Mouse (Mus musculus) embryonic facial prominence, embryonic 15.5 days (tissue): ENCODE results near the gene Hexb. TPM values are rescaled to one million over a fixed set of nuclear protein-coding genes. Genes with fewer than 3 reads are reported as not detected.
"Not testable (repeated sequence)": the region's sequence is repeated elsewhere in the genome, so short reads cannot be mapped to it uniquely, and the experiment has no call there.

ENCODE experiments used
- ATAC-seq: fragments of 200-750 bp; cut with Nextera tagmentation; 2 replicates; pipeline ENCODE4 v1.8.0; 2017; ENCODE audit warnings: low read depth, moderate TSS enrichment; ENCODE audit not compliant: insufficient number of reproducible peaks, low FRiP score, low TSS enrichment
- H3K27ac ChIP-seq: fragments of 300-500 bp; sonication (generic); replicated peaks from 2 replicates; pipeline ENCODE4 v1.5.1; 2015; ENCODE audit warnings: mild to moderate bottlenecking, inconsistent platforms
- H3K27me3 ChIP-seq: fragments of 300-500 bp; sonication (generic); 2 replicates; pipeline ENCODE4 v1.6.1; 2015; ENCODE audit warnings: inconsistent platforms
- H3K36me3 ChIP-seq: fragments of 300-500 bp; sonication (generic); 2 replicates; pipeline ENCODE4 v1.6.1; 2015; ENCODE audit warnings: mild to moderate bottlenecking, inconsistent platforms
- H3K4me1 ChIP-seq: fragments of 300-500 bp; sonication (generic); 2 replicates; pipeline ENCODE4 v1.6.1; 2015; ENCODE audit warnings: inconsistent platforms
- H3K4me2 ChIP-seq: fragments of 300-500 bp; sonication (generic); replicated peaks from 2 replicates; pipeline ENCODE4 v1.6.1; 2015; ENCODE audit warnings: mild to moderate bottlenecking, inconsistent platforms
- H3K4me3 ChIP-seq: fragments of 300-500 bp; sonication (generic); replicated peaks from 2 replicates; pipeline ENCODE4 v1.5.1; 2015; ENCODE audit warnings: mild to moderate bottlenecking, inconsistent platforms
- H3K9ac ChIP-seq: fragments of 300-500 bp; sonication (generic); 2 replicates; pipeline ENCODE4 v1.6.1; 2015; ENCODE audit warnings: inconsistent platforms
- H3K9me3 ChIP-seq: fragments of 300-500 bp; sonication (generic); replicated peaks from 2 replicates; pipeline ENCODE4 v1.6.1; 2016; ENCODE audit warnings: inconsistent platforms
- WGBS: fragments of 180-500 bp; shearing (Covaris S2); methylation state at CpG from one replicate; pipeline ENCODE4 v1.1.7; 2015; 5-methylcytosine and 5-hydroxymethylcytosine counted together
- polyA plus RNA-seq: library from polyadenylated mRNA; unstranded; fragments of >200 nt; fragmentation: Nextera tagmentation; extraction: Ambion mirVana; gene quantifications from 2 replicates; pipeline ENCODE4 v1.2.1, GENCODE M21; 2015

Hexb gene
- polyA plus RNA-seq, 1 experiment from 2014 or later = 49.6 TPM

- Histone ChIP-seq H3K4me1 (no peaks in the 10 kb centered on the region), H3K9me3 (no peaks in the 10 kb centered on the region), H3K27ac (no peak overlapping the region), H3K27me3 (no peaks in the 10 kb centered on the region), H3K9ac (no peak overlapping the region), H3K4me3 (no peak overlapping the region), H3K36me3 (peaks cover 61% of the 10 kb centered on the region), H3K4me2 (no peak overlapping the region)
- no peak for ATAC-seq
- 75% methylated on average over 6 of the region's 6 CpGs for WGBS
Measured at GRCm38 (mm10) chr13:97180113-97180828, 17.9 kb downstream of the Hexb start.

- Histone ChIP-seq H3K27me3 (no peaks in the 10 kb centered on the region), H3K9ac (no peak overlapping the region), H3K27ac (no peak overlapping the region), H3K4me3 (no peak overlapping the region), H3K4me2 (no peak overlapping the region), H3K4me1 (no peaks in the 10 kb centered on the region), H3K9me3 (no peaks in the 10 kb centered on the region), H3K36me3 (peaks cover 74% of the 10 kb centered on the region)
- ATAC-seq = no peak
- WGBS = 76% methylated on average over 7 of the region's 7 CpGs
Measured at GRCm38 (mm10) chr13:97178943-97179342, 19.2 kb downstream of the Hexb start.

GRCm38 (mm10) chr13:97176731-97177130 is 21.4 kb downstream of the Hexb start:
- peaks cover 83% of the 10 kb centered on the region for H3K36me3 ChIP-seq
- H3K4me2 ChIP-seq = no peak overlapping the region
- H3K9me3 ChIP-seq = no peaks in the 10 kb centered on the region
- H3K9ac ChIP-seq = no peak overlapping the region
- H3K4me3 ChIP-seq = no peak overlapping the region
- H3K27me3 ChIP-seq = no peaks in the 10 kb centered on the region
- no peak overlapping the region for H3K27ac ChIP-seq
- WGBS = 86% methylated on average over 5 of the region's 5 CpGs
- no peak for ATAC-seq
- H3K4me1 ChIP-seq = no peaks in the 10 kb centered on the region

- no peak overlapping the region for H3K4me2 ChIP-seq
- H3K27ac ChIP-seq = no peak overlapping the region
- no peak overlapping the region for H3K9ac ChIP-seq
- no peaks in the 10 kb centered on the region for H3K9me3 ChIP-seq
- 87% methylated on average over 10 of the region's 10 CpGs for WGBS
- H3K36me3 ChIP-seq = peaks cover 79% of the 10 kb centered on the region
- ATAC-seq = no peak
- H3K4me3 ChIP-seq = no peak overlapping the region
- no peaks in the 10 kb centered on the region for H3K27me3 ChIP-seq
- H3K4me1 ChIP-seq = no peaks in the 10 kb centered on the region
Measured at GRCm38 (mm10) chr13:97175520-97176264, 22.5 kb downstream of the Hexb start.

- Histone ChIP-seq H3K9ac (no peak overlapping the region), H3K4me1 (no peaks in the 10 kb centered on the region), H3K9me3 (no peaks in the 10 kb centered on the region), H3K36me3 (peaks cover 45% of the 10 kb centered on the region), H3K27me3 (no peaks in the 10 kb centered on the region), H3K4me3 (no peak overlapping the region), H3K4me2 (no peak overlapping the region), H3K27ac (no peak overlapping the region)
- no peak for ATAC-seq
- 61% methylated on average over 4 of the region's 4 CpGs for WGBS
Measured at GRCm38 (mm10) chr13:97145834-97146233, 52.3 kb downstream of the Hexb start.

GRCm38 (mm10) chr13:97142321-97142720 is 55.8 kb downstream of the Hexb start:
- H3K4me2 ChIP-seq = no peak overlapping the region
- ATAC-seq = no peak
- H3K4me3 ChIP-seq = no peak overlapping the region
- peaks cover 23% of the 10 kb centered on the region for H3K36me3 ChIP-seq
- H3K9ac ChIP-seq = no peak overlapping the region
- no peaks in the 10 kb centered on the region for H3K9me3 ChIP-seq
- no peaks in the 10 kb centered on the region for H3K27me3 ChIP-seq
- H3K27ac ChIP-seq = no peak overlapping the region
- WGBS = 72% methylated on average over 7 of the region's 7 CpGs
- H3K4me1 ChIP-seq = no peaks in the 10 kb centered on the region

GRCm38 (mm10) chr13:97138404-97138931 is 59.7 kb downstream of the Hexb start:
- ATAC-seq, H3K4me1 ChIP-seq, H3K9me3 ChIP-seq, H3K27me3 ChIP-seq: not testable (repeated sequence)
- Histone ChIP-seq H3K4me3 (peak overlapping the region; percentile 63), H3K36me3 (peaks cover 19% of the 10 kb centered on the region), H3K4me2 (peak overlapping the region; percentile 48), H3K27ac (peak overlapping the region; percentile 75; the same call in 1 of the 2 replicates), H3K9ac (peak overlapping the region; percentile 57)
- 29% methylated on average over 8 of the region's 8 CpGs for WGBS

- Histone ChIP-seq H3K9me3 (no peaks in the 10 kb centered on the region), H3K27ac (peak within 1 kb of the TSS; percentile 75), H3K27me3 (no peaks in the 10 kb centered on the region), H3K36me3 (peaks cover 16% of the 10 kb centered on the region), H3K4me3 (peak within 1 kb of the TSS; percentile 63), H3K4me2 (peak within 1 kb of the TSS; percentile 57), H3K9ac (peak within 1 kb of the TSS; percentile 57), H3K4me1 (no peaks in the 10 kb centered on the region)
- under 1% methylated on average over 57 of the region's 57 CpGs for WGBS
- ATAC-seq = peak; percentile 93
Measured at GRCm38 (mm10) chr13:97137466-97138400, 60.4 kb downstream of the Hexb start, which contains the start of the genes Gfm2 and Nsa2. Gfm2 (plus strand) TSS chr13:97137937. Nsa2 (minus strand) TSS chr13:97137937.

GRCm38 (mm10) chr13:97130413-97130812 is 67.7 kb downstream of the Hexb start:
- H3K4me2 ChIP-seq, H3K4me1 ChIP-seq, ATAC-seq, H3K9me3 ChIP-seq, H3K4me3 ChIP-seq, H3K27me3 ChIP-seq, H3K9ac ChIP-seq, H3K27ac ChIP-seq: not testable (repeated sequence)
- no CpG with 5 or more reads among the region's 2 CpGs for WGBS
- H3K36me3 ChIP-seq = peaks cover 23% of the 10 kb centered on the region

- H3K4me1 ChIP-seq, H3K9me3 ChIP-seq, ATAC-seq, H3K4me3 ChIP-seq, H3K27me3 ChIP-seq, H3K4me2 ChIP-seq, H3K9ac ChIP-seq, H3K27ac ChIP-seq: not testable (repeated sequence)
- 88% methylated on average over 4 of the region's 4 CpGs for whole genome bisulfite sequencing
- H3K36me3 ChIP-seq = peaks cover 20% of the 10 kb centered on the region
Measured at GRCm38 (mm10) chr13:97129654-97130053, 68.5 kb downstream of the Hexb start.
